Mouse (Mus musculus) heart, adult 2 months (tissue): Measurements from ENCODE around the gene Tex2. TPM values are rescaled to one million over a fixed set of nuclear protein-coding genes. Genes with fewer than 3 reads are reported as not detected.

Source experiments
- DNase-seq, 2 experiments: peaks; one replicate each; pipeline ENCODE4 v3.0.0; 2021
- H3K27ac ChIP-seq: fragments of 200-600 bp; 2 replicates; pipeline ENCODE4 v1.8.1; 2022
- H3K27me3 ChIP-seq: fragments of 200-500 bp; 2 replicates; pipeline ENCODE4 v1.6.1; 2012; ENCODE audit warnings: mild to moderate bottlenecking, low read length, inconsistent platforms, mixed read lengths; ENCODE audit not compliant: control insufficient read depth, insufficient read depth
- H3K36me3 ChIP-seq: fragments of 200-500 bp; 2 replicates; pipeline ENCODE4 v1.6.1; 2012; ENCODE audit warnings: low read length, inconsistent platforms; ENCODE audit not compliant: control insufficient read depth, insufficient read depth
- H3K4me1 ChIP-seq: fragments of 200-500 bp; 2 replicates; pipeline ENCODE4 v1.6.1; 2011; ENCODE audit warnings: low read length; ENCODE audit not compliant: control insufficient read depth, insufficient read depth
- H3K4me3 ChIP-seq: fragments of 200-600 bp; 2 replicates; pipeline ENCODE4 v1.8.1; 2022
- H3K79me2 ChIP-seq: fragments of 200-500 bp; replicated peaks from 2 replicates; pipeline ENCODE4 v1.6.1; 2012; ENCODE audit warnings: mild to moderate bottlenecking, inconsistent platforms, low read length, moderate library complexity, mixed read lengths; ENCODE audit not compliant: control insufficient read depth, insufficient read depth
- H3K9ac ChIP-seq: fragments of 200-500 bp; 2 replicates; pipeline ENCODE4 v1.6.1; 2012; ENCODE audit warnings: low read depth, mild to moderate bottlenecking, control low read depth, inconsistent platforms, low read length, mixed read lengths
- CTCF ChIP-seq: fragments of 200-600 bp; IDR thresholded peaks from 2 replicates; pipeline ENCODE4 v1.8.1; 2022; ENCODE audit warnings: antibody characterized with exemption, mild to moderate bottlenecking, moderate library complexity
- EP300 ChIP-seq: fragments of 200-500 bp; IDR thresholded peaks from 2 replicates; pipeline ENCODE4 v1.6.1; 2011; ENCODE audit warnings: low read depth, low read length, control low read depth; ENCODE audit not compliant: insufficient read depth
- POLR2A ChIP-seq: fragments of 200-500 bp; IDR thresholded peaks from 2 replicates; pipeline ENCODE4 v1.6.1; 2011; ENCODE audit warnings: mild to moderate bottlenecking, low read depth, low read length, control low read depth; ENCODE audit not compliant: insufficient read depth
- WGBS: fragments of 180-500 bp; shearing (Covaris S2); methylation state at CpG from one replicate; pipeline ENCODE4 v1.1.7; 2018; 5-methylcytosine and 5-hydroxymethylcytosine counted together
- intact Hi-C: fragments of 180-260 bp; cut with DNase I; formaldehyde crosslinking; loops from one replicate; pipeline ENCODE4 v1.15.1; 2025
- polyA plus RNA-seq: library from polyadenylated mRNA; depleted of rRNA; stranded (reverse); fragments of >200 nt; gene quantifications from 2 replicates; pipeline ENCODE4 v1.2.3, GENCODE M21; 2012
- total RNA-seq, 2 experiments: library from RNA; stranded (reverse); gene quantifications; 2 replicates each; pipeline ENCODE4 v1.2.3; 2021

The Tex2 gene
- total and polyA plus RNA-seq, 3 experiments = 17.2 to 46.8 (median 42.5) TPM

DNA sequence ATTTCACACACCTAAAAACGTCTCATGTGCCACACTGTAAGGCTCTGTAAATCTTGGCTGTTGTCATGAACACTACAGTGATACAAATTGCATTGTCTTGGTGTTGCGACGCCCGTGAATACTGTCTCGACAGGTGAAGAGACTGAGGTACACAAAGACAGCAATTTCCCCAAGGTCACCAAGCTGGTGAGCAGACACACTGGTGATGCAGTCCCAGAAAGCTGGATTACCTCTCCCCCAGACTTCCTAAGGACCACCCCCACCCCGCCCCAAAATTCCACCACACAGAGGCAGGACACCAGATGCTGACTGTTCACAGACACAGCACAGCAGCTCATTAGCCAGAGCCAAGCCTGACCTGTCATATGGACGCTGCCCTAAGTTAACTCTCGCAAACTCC, 3.5 kb downstream of the Tex2 start:
- peaks cover 2% of the 10 kb centered on the region for H3K79me2 ChIP-seq
- H3K27ac ChIP-seq = no peak overlapping the region
- 62% methylated on average over 8 of the region's 8 CpGs for WGBS
- peaks cover 14% of the 10 kb centered on the region for H3K4me1 ChIP-seq
- no peak overlapping the region for H3K9ac ChIP-seq
- no peaks in the 10 kb centered on the region for H3K27me3 ChIP-seq
- H3K4me3 ChIP-seq = no peak overlapping the region
- peaks cover 2% of the 10 kb centered on the region; the same call in 1 of the 2 replicates for H3K36me3 ChIP-seq
- no peak for DNase-seq
- intact Hi-C loops = loop anchor here (2.0 to 5.0 kb wide), 5 partner anchors 21 to 337 kb away; partner anchors contain the start of gene Smarcd2
- TF ChIP-seq EP300 (no peak), POLR2A (no peak), CTCF (no peak)

- no peak for DNase-seq
- 83% methylated on average over 6 of the region's 6 CpGs for WGBS
- peaks cover 2% of the 10 kb centered on the region; the same call in 1 of the 2 replicates for H3K36me3 ChIP-seq
Observed at GRCm38 (mm10) chr11:106607316-106607715, 5.9 kb downstream of the Tex2 start.

GRCm38 (mm10) chr11:106606042-106606441, 7.2 kb downstream of the Tex2 start:
- TF ChIP-seq POLR2A = no peak
- no peak for TF ChIP-seq CTCF
- Histone ChIP-seq H3K4me1 (peaks cover 4% of the 10 kb centered on the region), H3K27me3 (no peaks in the 10 kb centered on the region), H3K9ac (no peak overlapping the region), H3K79me2 (peaks cover 2% of the 10 kb centered on the region), H3K27ac (no peak overlapping the region), H3K4me3 (no peak overlapping the region), H3K36me3 (no peaks in the 10 kb centered on the region)
- WGBS = 73% methylated on average over 5 of the region's 5 CpGs
- DNase-seq = no peak
- intact Hi-C loops = no loop called here

More at GRCm38 (mm10) chr11:106607316-106607715, 5.9 kb downstream of the Tex2 start:
- Histone ChIP-seq H3K79me2 (peaks cover 2% of the 10 kb centered on the region), H3K27me3 (no peaks in the 10 kb centered on the region), H3K4me1 (peaks cover 7% of the 10 kb centered on the region), H3K27ac (no peak overlapping the region), H3K4me3 (no peak overlapping the region), H3K9ac (no peak overlapping the region)
- TF ChIP-seq EP300 (no peak), POLR2A (no peak), CTCF (no peak)
- intact Hi-C loops = no loop called here

DNA sequence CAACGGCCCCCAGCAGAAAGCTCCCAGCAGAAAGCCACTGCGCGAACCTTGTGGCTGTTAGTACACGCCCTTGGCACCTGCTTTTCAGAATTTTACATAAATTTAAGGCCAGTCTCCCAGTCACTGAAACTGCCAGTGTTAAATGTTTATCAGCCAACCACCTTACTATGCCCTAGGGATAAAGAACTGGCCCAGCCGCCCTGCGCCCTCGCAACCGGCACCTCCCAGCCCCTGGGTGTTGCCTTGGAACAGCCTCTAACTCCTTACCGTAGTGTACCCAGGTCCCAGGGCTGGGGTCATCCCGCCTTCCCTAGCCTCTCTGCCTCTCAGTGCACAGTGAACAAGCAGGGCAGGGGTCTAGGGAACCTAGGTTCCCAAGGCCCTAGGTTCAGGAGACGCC, 10.0 kb downstream of the Tex2 start:
- no peak overlapping the region for H3K9ac ChIP-seq
- TF ChIP-seq EP300 = no peak
- TF ChIP-seq CTCF = no peak
- TF ChIP-seq POLR2A = no peak
- H3K36me3 ChIP-seq = no peaks in the 10 kb centered on the region
- no peaks in the 10 kb centered on the region for H3K27me3 ChIP-seq
- H3K79me2 ChIP-seq = peaks cover 2% of the 10 kb centered on the region
- DNase-seq = no peak
- no peak overlapping the region for H3K4me3 ChIP-seq
- WGBS = 85% methylated on average over 11 of the region's 11 CpGs
- intact Hi-C loops = loop anchor here (5.0 kb wide), 1 partner anchor 71 kb away; no protein-coding TSS in a partner anchor
- H3K27ac ChIP-seq = no peak overlapping the region
- H3K4me1 ChIP-seq = peaks cover 3% of the 10 kb centered on the region; the same call in 1 of the 2 replicates

GRCm38 (mm10) chr11:106600124-106600523, 13.1 kb downstream of the Tex2 start:
- intact Hi-C loops = loop anchor here (5.0 kb wide), 1 partner anchor 68 kb away; no protein-coding TSS in a partner anchor
- 71% methylated on average over 5 of the region's 5 CpGs for WGBS
- DNase-seq = no peak

DNA sequence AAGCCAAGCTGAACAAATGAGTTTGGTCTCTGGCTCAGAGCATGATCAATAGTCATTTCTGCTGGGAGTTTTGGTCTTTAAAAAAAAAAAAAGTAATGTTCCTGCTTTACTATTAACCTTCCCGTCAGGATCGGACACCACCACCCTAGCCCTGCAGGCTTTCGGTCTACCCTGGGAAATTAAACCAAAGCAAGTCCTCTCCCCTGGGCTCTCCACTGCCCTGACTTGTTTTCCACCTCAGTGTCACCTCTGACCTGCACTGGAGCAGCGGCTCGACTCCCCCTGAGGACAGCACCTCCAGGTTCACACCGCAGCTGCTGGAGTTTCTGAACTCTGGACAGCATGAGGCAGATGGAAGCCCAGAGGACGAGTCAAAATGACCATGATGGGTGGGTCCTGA, 13.9 kb downstream of the Tex2 start:
- Histone ChIP-seq H3K27ac (no peak overlapping the region), H3K36me3 (no peaks in the 10 kb centered on the region), H3K4me1 (peaks cover 3% of the 10 kb centered on the region; the same call in 1 of the 2 replicates), H3K4me3 (no peak overlapping the region), H3K79me2 (no peaks in the 10 kb centered on the region; the same call in 1 of the 2 replicates), H3K9ac (no peak overlapping the region), H3K27me3 (no peaks in the 10 kb centered on the region)
- WGBS = 74% methylated on average over 7 of the region's 7 CpGs
- TF ChIP-seq EP300 (no peak), CTCF (no peak), POLR2A (no peak)
- no peak for DNase-seq
- intact Hi-C loops = no loop called here

More at GRCm38 (mm10) chr11:106600124-106600523, 13.1 kb downstream of the Tex2 start:
- TF ChIP-seq CTCF (no peak), POLR2A (no peak), EP300 (no peak)
- no peak overlapping the region for H3K27ac ChIP-seq
- no peaks in the 10 kb centered on the region; the same call in 1 of the 2 replicates for H3K79me2 ChIP-seq
- H3K36me3 ChIP-seq = no peaks in the 10 kb centered on the region
- H3K27me3 ChIP-seq = no peaks in the 10 kb centered on the region
- no peak overlapping the region for H3K4me3 ChIP-seq
- peaks cover 3% of the 10 kb centered on the region; the same call in 1 of the 2 replicates for H3K4me1 ChIP-seq
- H3K9ac ChIP-seq = no peak overlapping the region
